Mouse (Mus musculus) adrenal gland, postnatal 10 days (tissue): Measurements from ENCODE around the gene Epn2. TPM values are rescaled to one million over a fixed set of nuclear protein-coding genes. Genes with fewer than 3 reads are reported as not detected.

Source experiments
- total RNA-seq, 2 experiments: library from RNA; stranded (reverse); gene quantifications; 2 replicates each; pipeline ENCODE4 v1.2.3; 2021

The Epn2 gene
- total RNA-seq, 2 experiments from 2014 or later, result 32.2 to 36.8 TPM

Other genes with a start within 250 kb of the Epn2 start
- not detected for gene Slc47a2, start 236.8 kb downstream of the Epn2 start, total RNA-seq
- 1 to 10 TPM; 4.5 to 9.0 TPM for gene Slc47a1, start 201.3 kb downstream of the Epn2 start, total RNA-seq
- gene Rnf112, start 125.6 kb downstream of the Epn2 start, total RNA-seq, result 1 to 10 TPM; 1.5 to 2.4 TPM
- 10 to 100 TPM; 61.8 to 75.9 TPM for gene Mfap4, start 94.3 kb downstream of the Epn2 start, total RNA-seq
- gene Mapk7, start 85.3 kb downstream of the Epn2 start, total RNA-seq, result 10 to 100 TPM; 15.7 to 16.5 TPM
- gene B9d1, start 74.5 kb downstream of the Epn2 start, total RNA-seq, result 10 to 100 TPM; 14.3 to 17.0 TPM
- 10 to 100 TPM; 16.0 to 17.3 TPM for gene Grap, start 73.6 kb upstream of the Epn2 start, total RNA-seq
- under 1 TPM; 0.78 to 0.85 TPM for gene Fam83g, start 104.4 kb upstream of the Epn2 start, total RNA-seq
- gene Slc5a10, start 141.1 kb upstream of the Epn2 start, total RNA-seq, result under 1 TPM in 1 of 2 experiments, not detected in 1; 0.15 TPM
- gene Prpsap2, start 182.4 kb upstream of the Epn2 start, total RNA-seq, result 10 to 100 TPM; 23.8 to 29.0 TPM